Mouse (Mus musculus) limb, embryonic 14.5 days (tissue): ENCODE data around the gene Nkx2-3. TPM values are rescaled to one million over a fixed set of nuclear protein-coding genes. Genes with fewer than 3 reads are reported as not detected.

Source experiments
- ATAC-seq: fragments of 200-750 bp; cut with Nextera tagmentation; 2 replicates; pipeline ENCODE4 v1.8.0; 2017; ENCODE audit warnings: low read depth, moderate number of reproducible peaks, moderate TSS enrichment; ENCODE audit not compliant: low FRiP score
- DNase-seq: peaks from one replicate; pipeline ENCODE4 v3.0.0-alpha.2; 2015; ENCODE audit warnings: low spot score
- H3K27ac ChIP-seq: fragments of 300-500 bp; sonication (generic); replicated peaks from 2 replicates; pipeline ENCODE4 v1.5.1; 2014; ENCODE audit warnings: low read depth, mild to moderate bottlenecking, low read length, moderate library complexity, mixed read lengths
- H3K27me3 ChIP-seq: fragments of 300-500 bp; sonication (generic); 2 replicates; pipeline ENCODE4 v1.6.1; 2014; ENCODE audit warnings: low read length, mixed read lengths; ENCODE audit not compliant: control insufficient read depth, insufficient read depth
- H3K36me3 ChIP-seq: fragments of 300-500 bp; sonication (generic); 2 replicates; pipeline ENCODE4 v1.6.1; 2014; ENCODE audit warnings: mild to moderate bottlenecking, low read length, moderate library complexity, mixed read lengths; ENCODE audit not compliant: control insufficient read depth, insufficient read depth
- H3K4me1 ChIP-seq: fragments of 300-500 bp; sonication (generic); 2 replicates; pipeline ENCODE4 v1.6.1; 2014; ENCODE audit warnings: antibody characterized with exemption, low read length, mixed read lengths; ENCODE audit not compliant: control insufficient read depth, insufficient read depth
- H3K4me2 ChIP-seq: fragments of 300-500 bp; sonication (generic); replicated peaks from 2 replicates; pipeline ENCODE4 v1.6.1; 2014; ENCODE audit warnings: low read depth, mild to moderate bottlenecking, low read length, moderate library complexity; ENCODE audit not compliant: severe bottlenecking
- H3K4me3 ChIP-seq: fragments of 300-500 bp; sonication (generic); replicated peaks from 2 replicates; pipeline ENCODE4 v1.5.1; 2014; ENCODE audit warnings: low read length
- H3K9ac ChIP-seq: fragments of 300-500 bp; sonication (generic); 2 replicates; pipeline ENCODE4 v1.6.1; 2014; ENCODE audit warnings: mild to moderate bottlenecking, low read depth, low read length, moderate library complexity; ENCODE audit not compliant: severe bottlenecking
- H3K9me3 ChIP-seq: fragments of 300-500 bp; sonication (generic); 2 replicates; pipeline ENCODE4 v1.6.1; 2016; ENCODE audit warnings: low read length; ENCODE audit not compliant: control insufficient read depth
- POLR2A ChIP-seq: fragments of 200-500 bp; IDR thresholded peaks from 2 replicates; pipeline ENCODE4 v1.8.0; 2012; ENCODE audit warnings: inconsistent platforms, mild to moderate bottlenecking, moderate library complexity, borderline replicate concordance; ENCODE audit not compliant: insufficient read depth, insufficient read length; ENCODE audit errors: extremely low read depth
- WGBS: fragments of 180-500 bp; shearing (Covaris S2); extraction: QIAGEN DNeasy Blood & Tissue Kit; methylation state at CpG from one replicate; pipeline ENCODE4 v1.1.7; 2014; 5-methylcytosine and 5-hydroxymethylcytosine counted together
- polyA plus RNA-seq, 2 experiments: library from polyadenylated mRNA; depleted of rRNA in 1 of 2; stranded (reverse) in 1 of 2; unstranded in 1 of 2; fragments of >200 nt; fragmentation: Nextera tagmentation in 1 of 2; extraction: Ambion mirVana in 1 of 2; gene quantifications; 2 replicates each; pipeline versions ENCODE4 v1.2.1 to v1.2.3; 2012 to 2014

Nkx2-3 gene
- polyA plus RNA-seq, 2 experiments = not detected

- WGBS = under 1% methylated on average over 64 of the region's 92 CpGs
- ATAC-seq = no peak
Observed at GRCm38 (mm10) chr19:43614341-43615073, 2.4 kb downstream of the Nkx2-3 start.

GRCm38 (mm10) chr19:43615074-43615445, 2.9 kb downstream of the Nkx2-3 start:
- Histone ChIP-seq H3K36me3 (no peaks in the 10 kb centered on the region), H3K4me3 (peak overlapping the region; percentile 32), H3K27ac (no peak overlapping the region), H3K27me3 (peaks cover 100% of the 10 kb centered on the region), H3K4me2 (peak overlapping the region; percentile 50), H3K9ac (no peak overlapping the region), H3K9me3 (no peaks in the 10 kb centered on the region), H3K4me1 (peaks cover 7% of the 10 kb centered on the region; the same call in 1 of the 2 replicates)
- ATAC-seq (no peak), DNase-seq (no peak)
- WGBS = under 1% methylated on average over 20 of the region's 20 CpGs
- TF ChIP-seq POLR2A = no peak

More at GRCm38 (mm10) chr19:43614341-43615073, 2.4 kb downstream of the Nkx2-3 start:
- no peak overlapping the region for H3K27ac ChIP-seq
- H3K9ac ChIP-seq = no peak overlapping the region
- H3K36me3 ChIP-seq = no peaks in the 10 kb centered on the region
- H3K27me3 ChIP-seq = peaks cover 100% of the 10 kb centered on the region
- H3K4me1 ChIP-seq = peaks cover 7% of the 10 kb centered on the region; the same call in 1 of the 2 replicates
- TF ChIP-seq POLR2A = no peak
- H3K4me2 ChIP-seq = peak overlapping the region; percentile 50
- DNase-seq = no peak
- no peaks in the 10 kb centered on the region for H3K9me3 ChIP-seq
- H3K4me3 ChIP-seq = peak overlapping the region; percentile 32

- no peaks in the 10 kb centered on the region for H3K36me3 ChIP-seq
- peak overlapping the region; percentile 37 for H3K4me2 ChIP-seq
- no peaks in the 10 kb centered on the region for H3K9me3 ChIP-seq
- 1% methylated on average over 32 of the region's 34 CpGs for WGBS
- H3K9ac ChIP-seq = no peak overlapping the region; the same call in 1 of the 2 replicates
- no peak for TF ChIP-seq POLR2A
- H3K4me1 ChIP-seq = peaks cover 7% of the 10 kb centered on the region; the same call in 1 of the 2 replicates
- no peak for DNase-seq
- ATAC-seq = no peak
- peak overlapping the region; percentile 28 for H3K4me3 ChIP-seq
- peaks cover 100% of the 10 kb centered on the region for H3K27me3 ChIP-seq
- H3K27ac ChIP-seq = no peak overlapping the region
Observed at GRCm38 (mm10) chr19:43615571-43616414, 3.7 kb downstream of the Nkx2-3 start.

DNA sequence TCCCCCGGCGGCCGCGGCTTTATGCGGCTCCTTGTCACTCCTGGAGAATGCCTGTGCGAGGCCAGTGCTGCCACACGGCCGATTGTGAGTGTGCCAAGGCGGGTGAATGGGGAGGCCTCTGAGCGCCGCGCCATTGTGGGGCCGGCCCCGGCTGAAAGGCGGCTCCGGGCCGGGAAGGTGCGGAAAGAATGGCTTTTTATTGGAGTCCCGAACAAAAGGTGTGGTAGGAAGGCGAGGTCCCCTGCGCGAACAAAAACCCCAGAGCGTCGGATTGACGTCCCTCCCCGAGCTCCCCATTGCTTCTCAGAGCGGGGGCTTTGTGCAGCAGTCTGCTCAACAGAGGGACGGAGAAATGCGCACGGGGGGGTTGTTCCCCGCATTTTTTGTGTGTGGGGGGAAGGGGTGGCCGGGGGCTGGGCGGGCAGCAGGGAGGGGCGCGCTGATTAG, 4.3 kb downstream of the Nkx2-3 start:
- TF ChIP-seq POLR2A = no peak
- ATAC-seq (no peak), DNase-seq (no peak)
- peak overlapping the region; percentile 37 for H3K4me2 ChIP-seq
- H3K9ac ChIP-seq = no peak overlapping the region; the same call in 1 of the 2 replicates
- H3K4me3 ChIP-seq = peak overlapping the region; percentile 28
- H3K27ac ChIP-seq = no peak overlapping the region
- WGBS = 1% methylated on average over 30 of the region's 35 CpGs
- peaks cover 7% of the 10 kb centered on the region; the same call in 1 of the 2 replicates for H3K4me1 ChIP-seq
- no peaks in the 10 kb centered on the region for H3K9me3 ChIP-seq
- peaks cover 98% of the 10 kb centered on the region for H3K27me3 ChIP-seq
- no peaks in the 10 kb centered on the region for H3K36me3 ChIP-seq

DNA sequence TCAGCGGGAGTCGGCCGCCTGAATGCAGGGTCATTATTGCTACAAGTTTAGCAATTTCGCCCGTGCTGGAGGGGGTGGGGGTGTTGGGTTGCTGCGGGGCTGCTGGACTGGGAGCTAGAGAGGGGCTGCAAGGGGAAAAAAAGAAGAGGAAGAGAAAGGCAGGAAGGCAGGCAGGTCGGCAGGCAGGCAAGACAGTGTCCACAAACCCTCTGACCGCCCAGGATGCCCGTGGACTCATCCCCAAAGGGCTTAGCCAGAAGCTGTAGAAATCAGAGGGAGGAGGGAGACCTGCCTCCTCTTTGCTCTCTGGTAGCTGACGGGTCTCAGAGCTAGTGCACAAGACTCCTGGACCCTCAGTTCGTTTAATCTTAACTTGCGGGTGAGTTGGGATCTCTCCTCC, 4.8 kb downstream of the Nkx2-3 start:
- H3K4me1 ChIP-seq = peaks cover 7% of the 10 kb centered on the region; the same call in 1 of the 2 replicates
- H3K27me3 ChIP-seq = peaks cover 98% of the 10 kb centered on the region
- peak overlapping the region; percentile 28; the same call in 1 of the 2 replicates for H3K4me3 ChIP-seq
- WGBS = 2% methylated on average over 12 of the region's 12 CpGs
- H3K4me2 ChIP-seq = peak overlapping the region; percentile 37; the same call in 1 of the 2 replicates
- H3K36me3 ChIP-seq = no peaks in the 10 kb centered on the region
- H3K27ac ChIP-seq = no peak overlapping the region
- H3K9me3 ChIP-seq = no peaks in the 10 kb centered on the region
- ATAC-seq = no peak
- no peak for DNase-seq
- no peak overlapping the region for H3K9ac ChIP-seq
- no peak for TF ChIP-seq POLR2A
